Mouse (Mus musculus): ENCODE results near the gene Mpdu1.
"Not testable (repeated sequence)": the region's sequence is repeated elsewhere in the genome, so short reads cannot be mapped to it uniquely, and the experiment has no call there.

The Mpdu1 gene

GRCm38 (mm10) chr11:69621571-69622268 lies 40.7 kb downstream of the Mpdu1 start, which contains the start of gene Sat2:
Gene Sat2 (plus strand): TSS chr11:69622024.
- no peak for DNase-seq (ENCODE audit: low read depth, low spot score)

- no peak for DNase-seq (ENCODE audit: low read depth, low spot score)
These were observed 41.9 kb downstream of the Mpdu1 start for GRCm38 (mm10) chr11:69620394-69621081.

- DNase-seq (ENCODE audit: low read depth, low spot score): no peak
These were observed 44.6 kb downstream of the Mpdu1 start, which contains the start of gene Shbg for GRCm38 (mm10) chr11:69617805-69618204. Gene Shbg (minus strand): TSS chr11:69617905.

GRCm38 (mm10) chr11:69616781-69617180 lies 45.7 kb downstream of the Mpdu1 start:
- no peak for DNase-seq (ENCODE audit: low read depth, low spot score)

GRCm38 (mm10) chr11:69614257-69614588 lies 48.2 kb downstream of the Mpdu1 start:
- DNase-seq (ENCODE audit: low read depth, low spot score): not testable (repeated sequence)

GRCm38 (mm10) chr11:69613553-69614256 lies 48.7 kb downstream of the Mpdu1 start:
- no peak for DNase-seq (ENCODE audit: low read depth, low spot score)

- DNase-seq (ENCODE audit: low read depth, low spot score): no peak
These were observed 51.5 kb downstream of the Mpdu1 start for GRCm38 (mm10) chr11:69610899-69611298.

GRCm38 (mm10) chr11:69609416-69609815 lies 53.0 kb downstream of the Mpdu1 start:
- DNase-seq (ENCODE audit: low read depth, low spot score): no peak

GRCm38 (mm10) chr11:69608525-69608924 lies 53.9 kb downstream of the Mpdu1 start:
- no peak for DNase-seq (ENCODE audit: low read depth, low spot score)

- no peak for DNase-seq (ENCODE audit: low read depth, low spot score)
These were observed 55.6 kb downstream of the Mpdu1 start for GRCm38 (mm10) chr11:69606832-69607231.
